Mouse (Mus musculus): ENCODE measurements around the gene Clasp2.

Gene Clasp2

DNA sequence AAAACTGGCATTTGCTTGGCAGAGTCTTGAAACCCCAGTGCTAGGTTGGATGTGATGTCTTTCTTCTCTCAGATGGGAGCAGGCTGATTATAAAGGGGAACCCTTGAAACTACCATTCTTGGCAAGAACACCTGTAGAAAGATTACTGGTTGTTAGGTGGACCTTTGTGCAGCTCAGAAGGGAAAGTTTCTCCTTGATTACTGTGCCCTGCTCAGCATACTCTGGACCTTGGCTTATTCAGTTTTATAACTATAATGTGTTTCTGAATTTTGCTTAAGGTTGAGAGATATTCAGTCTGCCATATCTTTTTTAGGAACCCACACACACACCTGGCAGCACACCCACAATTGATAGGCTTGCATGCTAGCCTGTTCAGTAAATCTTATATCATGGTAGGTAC is 222.4 kb downstream of the Clasp2 start:
- Histone ChIP-seq H3K27me3 (ENCODE audit: insufficient read depth, low read length) (no peaks in the 10 kb centered on the region), H3K9me3 (ENCODE audit: low read length) (no peaks in the 10 kb centered on the region), H3K36me3 (ENCODE audit: insufficient read depth, low read length) (peaks cover 100% of the 10 kb centered on the region), H3K4me3 (replicated peaks; ENCODE audit: low read length) (no peak overlapping the region), H3K4me1 (replicated peaks; ENCODE audit: low read depth, low read length) (0 out of 2 replicates have a peak, but pooled peaks cover 5% of the 10 kb centered on the region)
- TF ChIP-seq POU5F1 (IDR thresholded peaks at IDR 0.05; ENCODE audit: borderline replicate concordance, low read length) (no peak), NANOG (IDR thresholded peaks at IDR 0.05; ENCODE audit: borderline replicate concordance, low read length) (no peak), CTCF (conservative IDR thresholded peaks at IDR 0.05; ENCODE audit: low read length) (no peak)

DNA sequence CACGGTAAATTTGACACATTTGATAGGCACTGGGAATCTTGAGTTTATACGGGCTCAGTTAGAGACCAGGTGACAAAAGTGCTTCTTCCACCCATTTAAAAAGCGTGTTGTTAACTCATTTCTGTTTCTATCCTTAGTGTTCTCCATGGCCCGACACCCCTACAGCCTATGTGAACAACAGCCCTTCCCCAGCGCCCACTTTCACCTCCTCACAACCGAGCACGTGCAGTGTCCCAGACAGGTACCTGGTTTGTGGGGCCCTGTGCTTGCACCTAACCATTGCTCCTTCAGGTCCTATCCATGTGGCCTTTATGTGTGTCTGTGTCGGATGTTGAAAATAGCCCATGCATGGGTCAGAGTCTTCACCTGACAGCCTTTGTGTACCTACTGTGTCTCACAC is 223.1 kb downstream of the Clasp2 start:
- TF ChIP-seq CTCF (conservative IDR thresholded peaks at IDR 0.05; ENCODE audit: low read length) (no peak), NANOG (IDR thresholded peaks at IDR 0.05; ENCODE audit: borderline replicate concordance, low read length) (no peak), POU5F1 (IDR thresholded peaks at IDR 0.05; ENCODE audit: borderline replicate concordance, low read length) (no peak)
- Histone ChIP-seq H3K4me3 (replicated peaks; ENCODE audit: low read length) (no peak overlapping the region), H3K4me1 (replicated peaks; ENCODE audit: low read depth, low read length) (peaks cover 11% of the 10 kb centered on the region), H3K36me3 (ENCODE audit: insufficient read depth, low read length) (peaks cover 100% of the 10 kb centered on the region), H3K9me3 (ENCODE audit: low read length) (no peaks in the 10 kb centered on the region), H3K27me3 (ENCODE audit: insufficient read depth, low read length) (no peaks in the 10 kb centered on the region)

DNA sequence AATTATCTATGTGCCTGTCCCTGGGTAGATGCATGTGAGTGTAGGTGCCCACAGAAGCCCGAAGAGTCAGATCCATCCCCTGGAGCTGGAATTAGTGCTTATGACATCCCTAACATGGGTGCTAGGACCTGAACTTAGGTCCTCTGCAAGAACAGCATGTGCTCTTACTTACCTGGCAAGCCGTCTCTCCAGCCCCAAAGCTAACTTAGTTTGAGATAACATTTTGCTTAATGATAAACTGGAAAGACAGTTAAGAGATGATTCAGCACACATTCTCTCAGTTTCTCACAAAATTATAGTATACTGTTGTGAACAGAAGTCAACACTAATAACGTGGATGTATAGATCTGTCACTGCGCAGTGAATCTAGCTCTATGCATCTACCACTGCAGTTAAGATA is 225.6 kb downstream of the Clasp2 start:
- TF ChIP-seq NANOG (IDR thresholded peaks at IDR 0.05; ENCODE audit: borderline replicate concordance, low read length), result no peak
- TF ChIP-seq POU5F1 (IDR thresholded peaks at IDR 0.05; ENCODE audit: borderline replicate concordance, low read length), result no peak
- no peak for TF ChIP-seq CTCF (conservative IDR thresholded peaks at IDR 0.05; ENCODE audit: low read length)
- Histone ChIP-seq H3K36me3 (ENCODE audit: insufficient read depth, low read length) (peaks cover 100% of the 10 kb centered on the region), H3K4me1 (replicated peaks; ENCODE audit: low read depth, low read length) (peaks cover 34% of the 10 kb centered on the region), H3K4me3 (replicated peaks; ENCODE audit: low read length) (no peak overlapping the region), H3K9me3 (ENCODE audit: low read length) (no peaks in the 10 kb centered on the region), H3K27me3 (ENCODE audit: insufficient read depth, low read length) (no peaks in the 10 kb centered on the region)

DNA sequence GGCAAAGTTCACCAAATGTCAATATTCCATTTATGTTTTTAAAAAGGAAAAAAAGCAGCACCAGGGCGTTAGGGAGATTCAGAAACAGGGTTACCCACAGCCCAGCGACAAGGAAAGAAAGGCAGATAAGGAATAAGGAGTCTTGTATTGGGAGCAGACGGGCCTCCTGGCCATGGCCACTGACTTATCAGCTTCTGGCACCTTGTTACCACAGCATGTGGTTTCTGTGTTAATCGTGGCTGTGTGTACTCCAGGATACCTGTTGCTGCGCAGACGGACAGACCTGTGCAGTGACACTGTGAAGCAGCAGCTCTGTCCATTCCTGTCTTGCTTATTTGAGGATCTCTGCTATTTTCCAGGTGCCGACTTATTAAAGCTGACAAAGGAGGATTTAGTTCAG is 227.7 kb downstream of the Clasp2 start:
- TF ChIP-seq POU5F1 (IDR thresholded peaks at IDR 0.05; ENCODE audit: borderline replicate concordance, low read length), result no peak
- TF ChIP-seq NANOG (IDR thresholded peaks at IDR 0.05; ENCODE audit: borderline replicate concordance, low read length), result no peak
- TF ChIP-seq CTCF (conservative IDR thresholded peaks at IDR 0.05; ENCODE audit: low read length), result no peak
- no peaks in the 10 kb centered on the region for H3K9me3 ChIP-seq (ENCODE audit: low read length)
- H3K4me3 ChIP-seq (replicated peaks; ENCODE audit: low read length), result no peak overlapping the region
- H3K27me3 ChIP-seq (ENCODE audit: insufficient read depth, low read length), result no peaks in the 10 kb centered on the region
- H3K4me1 ChIP-seq (replicated peaks; ENCODE audit: low read depth, low read length), result peaks cover 34% of the 10 kb centered on the region
- H3K36me3 ChIP-seq (ENCODE audit: insufficient read depth, low read length), result peaks cover 99% of the 10 kb centered on the region
